Mouse (Mus musculus): Measurements from ENCODE around the gene Kif18b. TPM values are rescaled to one million over a fixed set of nuclear protein-coding genes. Genes with fewer than 3 reads are reported as not detected.
A peak's percentile ranks its signal among the peaks of the same experiment; 100 is the strongest.

The Kif18b gene
- polyA plus RNA-seq (2012; rRNA removed) (24.5 and 30.3 TPM in 2 replicates), polyA plus RNA-seq (2014; fragmentation: Nextera tagmentation; extraction: Ambion mirVana) (6.1 and 7.2 TPM in 2 replicates)

- Histone ChIP-seq H3K27me3 (ENCODE audit: control insufficient read depth, insufficient read depth, low read length) (no peaks in the 10 kb centered on the region), H3K4me3 (replicated peaks; ENCODE audit: low read length) (peak within 1 kb of the TSS; percentile 69), H3K4me1 (ENCODE audit: control insufficient read depth, insufficient read depth, low read length) (peaks cover 7% of the 10 kb centered on the region; the same call in 1 of the 2 replicates), H3K27ac (replicated peaks; ENCODE audit: low read depth, low read length) (peak within 1 kb of the TSS; percentile 76), H3K36me3 (ENCODE audit: control insufficient read depth, insufficient read depth, low read length) (no peaks in the 10 kb centered on the region), H3K9ac (ENCODE audit: low read depth, low read length, severe bottlenecking) (peak within 1 kb of the TSS; percentile 64), H3K4me2 (replicated peaks; ENCODE audit: low read depth, low read length, severe bottlenecking) (peak within 1 kb of the TSS; percentile 68), H3K9me3 (ENCODE audit: control insufficient read depth, low read length) (no peaks in the 10 kb centered on the region)
- no peak for TF ChIP-seq POLR2A (IDR thresholded peaks at IDR 0.05; ENCODE audit: borderline replicate concordance, extremely low read depth, insufficient read depth, insufficient read length)
- peak; percentile 100 for DNase-seq (ENCODE audit: low spot score)
- ATAC-seq (ENCODE audit: low FRiP score, low read depth): peak; percentile 95
- under 1% methylated on average over 61 of the region's 62 CpGs for WGBS
Measured at GRCm38 (mm10) chr11:102924557-102925350, at the start of gene Kif18b. Gene Kif18b (minus strand): TSS chr11:102925124.

- H3K36me3 ChIP-seq (ENCODE audit: control insufficient read depth, insufficient read depth, low read length): no peaks in the 10 kb centered on the region
- WGBS: 56% methylated on average over 1 of the region's 1 CpGs
- DNase-seq (ENCODE audit: low spot score) (no peak), ATAC-seq (ENCODE audit: low FRiP score, low read depth) (no peak)
- no peak overlapping the region for H3K4me3 ChIP-seq (replicated peaks; ENCODE audit: low read length)
- no peaks in the 10 kb centered on the region; the same call in 1 of the 2 replicates for H3K27me3 ChIP-seq (ENCODE audit: control insufficient read depth, insufficient read depth, low read length)
- no peak for TF ChIP-seq POLR2A (IDR thresholded peaks at IDR 0.05; ENCODE audit: borderline replicate concordance, extremely low read depth, insufficient read depth, insufficient read length)
- no peak overlapping the region for H3K27ac ChIP-seq (replicated peaks; ENCODE audit: low read depth, low read length)
- peaks cover 4% of the 10 kb centered on the region; the same call in 1 of the 2 replicates for H3K4me1 ChIP-seq (ENCODE audit: control insufficient read depth, insufficient read depth, low read length)
- H3K9ac ChIP-seq (ENCODE audit: low read depth, low read length, severe bottlenecking): no peak overlapping the region
- no peak overlapping the region for H3K4me2 ChIP-seq (replicated peaks; ENCODE audit: low read depth, low read length, severe bottlenecking)
- H3K9me3 ChIP-seq (ENCODE audit: control insufficient read depth, low read length): no peaks in the 10 kb centered on the region
Measured at GRCm38 (mm10) chr11:102972326-102972725, 47.4 kb upstream of the Kif18b start.

- H3K9me3 ChIP-seq (ENCODE audit: control insufficient read depth, low read length): no peaks in the 10 kb centered on the region
- no peak for TF ChIP-seq POLR2A (IDR thresholded peaks at IDR 0.05; ENCODE audit: borderline replicate concordance, extremely low read depth, insufficient read depth, insufficient read length)
- no peak overlapping the region for H3K4me3 ChIP-seq (replicated peaks; ENCODE audit: low read length)
- no peak overlapping the region for H3K27ac ChIP-seq (replicated peaks; ENCODE audit: low read depth, low read length)
- no peaks in the 10 kb centered on the region for H3K36me3 ChIP-seq (ENCODE audit: control insufficient read depth, insufficient read depth, low read length)
- peak; percentile 66 for DNase-seq (ENCODE audit: low spot score)
- 26% methylated on average over 5 of the region's 5 CpGs for whole genome bisulfite sequencing
- H3K4me2 ChIP-seq (replicated peaks; ENCODE audit: low read depth, low read length, severe bottlenecking): no peak overlapping the region
- peaks cover 4% of the 10 kb centered on the region; the same call in 1 of the 2 replicates for H3K4me1 ChIP-seq (ENCODE audit: control insufficient read depth, insufficient read depth, low read length)
- ATAC-seq (ENCODE audit: low FRiP score, low read depth): peak; percentile 68
- no peak overlapping the region for H3K9ac ChIP-seq (ENCODE audit: low read depth, low read length, severe bottlenecking)
- no peaks in the 10 kb centered on the region; the same call in 1 of the 2 replicates for H3K27me3 ChIP-seq (ENCODE audit: control insufficient read depth, insufficient read depth, low read length)
Measured at GRCm38 (mm10) chr11:102971604-102972003, 46.7 kb upstream of the Kif18b start.

- Histone ChIP-seq H3K4me1 (ENCODE audit: control insufficient read depth, insufficient read depth, low read length) (peaks cover 16% of the 10 kb centered on the region), H3K4me3 (replicated peaks; ENCODE audit: low read length) (no peak overlapping the region), H3K9me3 (ENCODE audit: control insufficient read depth, low read length) (no peaks in the 10 kb centered on the region), H3K27me3 (ENCODE audit: control insufficient read depth, insufficient read depth, low read length) (no peaks in the 10 kb centered on the region; the same call in 1 of the 2 replicates), H3K36me3 (ENCODE audit: control insufficient read depth, insufficient read depth, low read length) (no peaks in the 10 kb centered on the region), H3K9ac (ENCODE audit: low read depth, low read length, severe bottlenecking) (no peak overlapping the region), H3K27ac (replicated peaks; ENCODE audit: low read depth, low read length) (no peak overlapping the region), H3K4me2 (replicated peaks; ENCODE audit: low read depth, low read length, severe bottlenecking) (no peak overlapping the region)
- 0 out of 2 replicates have a peak, but pooled peaks have one; percentile 23 for ATAC-seq (ENCODE audit: low FRiP score, low read depth)
- no peak for TF ChIP-seq POLR2A (IDR thresholded peaks at IDR 0.05; ENCODE audit: borderline replicate concordance, extremely low read depth, insufficient read depth, insufficient read length)
- WGBS: 64% methylated on average over 16 of the region's 16 CpGs
- no peak for DNase-seq (ENCODE audit: low spot score)
Measured at GRCm38 (mm10) chr11:102964547-102965091, 39.7 kb upstream of the Kif18b start.

- WGBS: 19% methylated on average over 24 of the region's 24 CpGs
Measured at GRCm38 (mm10) chr11:102963855-102964546, 39.1 kb upstream of the Kif18b start.

More at GRCm38 (mm10) chr11:102963855-102964546, 39.1 kb upstream of the Kif18b start:
- H3K4me3 ChIP-seq (replicated peaks; ENCODE audit: low read length): peak overlapping the region; percentile 16
- H3K27ac ChIP-seq (replicated peaks; ENCODE audit: low read depth, low read length): no peak overlapping the region
- no peak for DNase-seq (ENCODE audit: low spot score)
- TF ChIP-seq POLR2A (IDR thresholded peaks at IDR 0.05; ENCODE audit: borderline replicate concordance, extremely low read depth, insufficient read depth, insufficient read length): no peak
- ATAC-seq (ENCODE audit: low FRiP score, low read depth): no peak
- no peaks in the 10 kb centered on the region for H3K36me3 ChIP-seq (ENCODE audit: control insufficient read depth, insufficient read depth, low read length)
- H3K9ac ChIP-seq (ENCODE audit: low read depth, low read length, severe bottlenecking): peak overlapping the region; percentile 41
- peaks cover 16% of the 10 kb centered on the region for H3K4me1 ChIP-seq (ENCODE audit: control insufficient read depth, insufficient read depth, low read length)
- peak overlapping the region; percentile 29; the same call in 1 of the 2 replicates for H3K4me2 ChIP-seq (replicated peaks; ENCODE audit: low read depth, low read length, severe bottlenecking)
- no peaks in the 10 kb centered on the region for H3K9me3 ChIP-seq (ENCODE audit: control insufficient read depth, low read length)
- H3K27me3 ChIP-seq (ENCODE audit: control insufficient read depth, insufficient read depth, low read length): no peaks in the 10 kb centered on the region; the same call in 1 of the 2 replicates
